Mouse (Mus musculus): ENCODE results near the gene Chordc1. TPM values are rescaled to one million over a fixed set of nuclear protein-coding genes. Genes with fewer than 3 reads are reported as not detected.
"Not testable (repeated sequence)": the region's sequence is repeated elsewhere in the genome, so short reads cannot be mapped to it uniquely, and the experiment has no call there.

The Chordc1 gene
- 10 to 100 TPM; 32.4 to 34.6 TPM for total RNA-seq (2021)

DNA sequence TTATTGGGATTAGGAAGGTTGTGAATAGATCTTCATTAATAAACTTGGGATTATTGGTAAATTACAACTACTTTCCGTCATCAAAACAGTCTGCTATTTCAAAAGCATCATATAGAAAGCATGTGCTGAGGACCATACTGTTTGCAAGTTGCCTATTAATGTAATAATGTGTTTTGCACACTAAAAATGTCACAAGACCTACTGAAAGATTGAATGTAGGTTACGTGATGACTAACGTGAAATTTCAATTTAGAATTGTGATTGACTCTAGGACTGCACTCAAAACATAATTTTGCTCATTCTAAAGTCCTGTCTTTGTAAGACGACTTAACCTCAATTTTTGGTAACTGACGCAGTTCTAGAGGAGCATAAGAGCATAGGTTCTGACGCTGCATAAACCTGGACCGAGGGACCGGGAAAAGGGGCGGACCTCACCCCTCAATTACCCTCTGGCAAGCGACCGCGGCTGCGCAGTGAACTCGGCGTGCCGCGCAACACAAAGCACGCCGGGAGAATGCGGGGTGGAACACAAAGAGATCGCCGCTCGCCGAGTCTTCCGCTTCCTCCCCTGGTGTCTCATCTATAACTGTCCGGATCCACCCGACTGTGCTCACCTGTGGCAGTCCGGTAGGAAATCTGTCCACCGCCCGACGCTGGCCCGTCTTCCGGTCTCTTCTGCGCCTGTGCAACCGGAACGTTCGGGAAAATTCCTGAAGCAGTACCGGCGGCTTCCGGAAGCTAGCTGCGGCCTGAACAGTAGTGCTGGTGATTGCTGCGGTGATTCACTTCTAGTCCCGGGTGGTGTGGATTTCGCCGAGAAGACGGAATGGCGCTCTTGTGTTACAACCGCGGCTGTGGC lies at the start of gene Chordc1:
Chordc1 (plus strand) TSS at position 555 of the 859 bp plus-strand sequence.
- peak; percentile 96 for DNase-seq

DNA sequence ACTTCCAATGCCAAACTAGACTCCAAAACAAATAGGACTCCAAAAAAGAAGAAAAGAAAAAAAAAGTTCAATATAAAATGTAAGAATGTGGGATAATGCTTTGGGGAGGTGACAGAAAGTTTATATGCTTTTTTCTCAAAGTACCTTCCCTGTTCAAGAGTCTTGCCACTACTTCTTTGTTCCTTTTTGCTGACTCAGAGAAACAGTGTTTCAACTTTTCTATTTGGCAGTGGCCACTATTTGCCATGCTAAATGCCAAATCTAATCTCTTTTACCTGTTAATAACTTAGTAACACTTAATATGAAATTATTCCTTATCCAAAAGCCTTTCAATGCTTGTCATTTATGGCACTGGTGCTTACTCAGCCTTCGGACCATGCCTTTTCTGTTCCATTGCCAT lies 16.0 kb upstream of the Chordc1 start:
- no peak for DNase-seq

DNA sequence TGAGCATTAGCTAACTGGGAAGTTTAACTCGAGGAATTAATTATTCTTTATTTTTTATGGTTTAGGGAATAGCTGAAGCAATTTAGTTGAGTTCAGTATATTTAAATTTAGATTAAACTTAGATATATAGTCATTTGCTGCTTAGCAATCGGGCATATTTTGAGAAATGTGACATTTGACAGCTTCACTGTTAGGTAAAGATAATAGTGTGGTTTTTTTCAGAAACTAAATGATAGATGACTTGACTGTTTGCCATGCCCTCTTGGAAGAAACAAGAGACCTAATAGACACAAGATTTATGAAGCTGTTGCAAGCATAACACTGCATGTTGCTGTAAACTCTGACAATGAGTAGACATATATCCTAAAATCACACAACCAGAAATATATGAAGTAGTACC lies 15.1 kb upstream of the Chordc1 start:
- no peak for DNase-seq

DNA sequence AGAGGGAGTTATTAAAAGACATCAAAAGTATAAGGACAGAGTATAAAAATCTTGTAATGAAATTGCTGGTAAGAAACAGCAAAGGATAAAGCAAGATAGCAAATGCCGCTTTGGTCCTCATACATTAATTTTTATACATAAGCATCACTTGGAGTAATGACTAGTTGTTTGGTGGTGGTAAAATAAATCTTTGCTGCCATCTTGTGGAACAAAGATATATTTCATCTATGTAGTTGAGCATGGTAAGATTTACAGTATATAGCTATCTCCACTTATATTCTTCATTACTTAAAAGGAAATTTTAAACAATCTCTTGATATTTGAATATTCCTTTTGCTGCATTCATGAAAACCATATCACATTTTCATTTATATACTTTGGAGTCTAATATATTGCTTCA lies 14.4 kb upstream of the Chordc1 start:
- no peak for DNase-seq

DNA sequence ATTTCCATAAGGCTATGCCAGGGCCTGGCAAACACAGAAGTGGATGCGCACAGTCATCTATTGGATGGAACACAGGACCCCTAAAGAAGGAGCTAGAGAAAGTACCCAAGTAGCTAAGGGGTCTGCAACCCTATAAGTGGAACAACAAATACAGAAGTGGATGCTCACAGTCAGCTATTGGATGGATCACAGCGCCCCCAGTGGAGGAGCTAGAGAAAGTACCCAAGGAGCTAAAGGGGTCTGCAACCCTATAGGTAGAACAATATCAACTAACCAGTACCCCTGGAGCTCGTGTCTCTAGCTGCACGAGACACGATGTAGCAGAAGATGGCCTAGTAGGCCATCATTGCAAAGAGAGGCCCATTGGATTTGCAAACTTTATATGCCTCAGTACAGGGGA lies 13.2 kb upstream of the Chordc1 start:
- DNase-seq, result not testable (repeated sequence)

DNA sequence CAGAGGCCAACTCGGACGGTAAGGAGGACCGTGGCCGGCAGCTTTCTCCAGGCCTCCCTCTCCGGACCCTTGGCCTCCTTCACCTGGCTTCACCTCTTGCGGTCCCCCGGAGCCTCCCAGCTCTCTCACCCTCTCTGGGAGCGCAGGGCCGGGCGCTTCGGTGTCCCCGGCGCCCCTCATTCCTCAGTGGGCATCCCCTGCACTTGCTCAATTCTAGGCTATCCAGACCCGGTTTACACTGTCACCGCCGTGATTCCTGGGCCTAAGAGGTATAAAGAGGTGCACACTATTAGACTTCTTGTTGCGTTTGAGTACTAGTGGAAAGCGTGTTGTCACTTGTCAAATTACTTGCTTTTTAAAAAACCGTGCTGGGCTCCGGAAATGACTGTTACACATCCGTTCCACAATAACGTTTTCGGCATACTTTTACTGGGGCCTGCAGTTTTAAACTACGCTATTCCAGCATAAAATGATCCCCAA lies 558 bp downstream of the Chordc1 start:
- DNase-seq, result no peak

DNA sequence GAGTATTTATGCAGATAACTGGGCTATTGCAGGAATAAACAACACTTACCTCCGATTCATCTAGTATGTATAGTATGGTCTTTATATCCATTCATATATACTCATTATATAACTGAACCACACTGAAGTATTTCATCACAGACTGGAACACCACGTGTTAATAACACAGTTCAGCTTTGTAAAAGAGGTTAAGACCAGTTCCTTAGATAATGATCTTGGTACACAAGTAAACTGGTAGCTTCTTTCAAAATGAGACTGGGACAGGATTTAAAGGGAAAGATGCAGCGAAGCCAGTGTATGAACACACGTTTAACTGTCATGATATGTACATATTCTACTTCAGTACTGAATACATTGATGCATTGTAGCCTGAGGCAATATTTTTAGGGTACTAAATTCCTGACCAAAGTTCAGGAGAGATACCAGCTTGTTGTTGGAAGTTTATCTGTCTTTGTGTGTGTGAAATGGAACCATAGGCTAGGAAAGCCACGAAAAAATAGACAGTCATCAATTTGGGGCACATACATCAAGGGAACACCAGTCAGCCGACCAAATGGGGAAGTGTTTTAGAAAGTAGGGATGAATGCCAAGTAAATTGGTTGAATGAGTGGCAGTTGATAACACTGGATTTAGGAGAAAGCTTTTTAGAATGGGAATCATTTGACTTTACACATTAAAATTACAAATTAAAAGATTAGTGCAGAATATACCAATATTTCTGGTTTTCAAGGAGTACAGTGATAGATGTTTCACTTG lies 1.3 kb downstream of the Chordc1 start:
- DNase-seq, result no peak

DNA sequence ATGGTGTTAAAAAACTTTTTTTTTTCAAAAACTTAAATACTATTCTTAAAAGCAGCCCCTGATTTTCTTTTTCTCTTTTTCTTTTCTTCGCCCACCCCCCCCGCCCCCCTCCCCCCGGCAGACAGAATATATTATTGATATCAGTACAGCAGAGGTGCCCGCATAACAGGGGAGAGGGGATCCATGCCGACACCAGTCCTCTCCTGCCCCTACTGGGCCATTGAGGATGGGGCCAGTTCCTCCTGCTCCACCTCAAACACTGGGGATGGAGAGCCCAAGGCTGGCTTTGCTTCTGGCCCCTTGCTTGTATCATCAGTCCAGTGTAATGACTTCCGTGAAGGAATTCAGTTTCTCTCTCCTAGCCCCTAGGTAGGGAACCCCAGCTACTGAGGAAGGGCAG lies 6.4 kb downstream of the Chordc1 start:
- DNase-seq, result no peak

DNA sequence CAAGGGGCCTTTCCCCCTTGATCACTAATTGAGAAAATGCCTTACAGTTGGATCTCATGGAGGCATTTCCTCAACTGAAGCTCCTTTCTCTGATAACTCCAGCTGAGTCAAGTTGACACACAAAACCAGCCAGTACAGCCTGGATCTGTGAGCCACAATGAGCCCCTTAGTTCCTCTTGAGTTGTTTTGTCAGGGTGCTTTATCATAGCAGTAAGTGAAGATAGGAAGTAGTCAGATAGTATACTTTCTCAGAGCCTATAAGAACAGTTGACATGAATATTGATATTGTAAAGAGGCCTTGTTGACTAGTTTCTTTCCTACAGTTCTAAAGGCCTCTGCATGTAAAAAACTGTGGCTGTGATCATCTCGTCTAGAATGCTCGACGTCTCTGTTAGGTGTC lies 28.1 kb downstream of the Chordc1 start:
- DNase-seq, result no peak

Other genes with a start within 250 kb of the Chordc1 start
- gene Naalad2, start 110.9 kb downstream of the Chordc1 start, total RNA-seq (2021), result 10 to 100 TPM; 10.7 to 13.3 TPM
- not detected for gene Ubtfl1, start 112.3 kb downstream of the Chordc1 start, total RNA-seq (2021)
- gene Mbd3l2, start 138.5 kb downstream of the Chordc1 start, total RNA-seq (2021), result not detected
- gene Zfp558, start 186.1 kb downstream of the Chordc1 start, total RNA-seq (2021), result 1 to 10 TPM; 2.5 to 3.6 TPM
- not detected for gene Mbd3l1, start 186.2 kb downstream of the Chordc1 start, total RNA-seq (2021)

All from heart, postnatal 4 days (tissue).